Mouse (Mus musculus): ENCODE results near the gene Hmbs. TPM values are rescaled to one million over a fixed set of nuclear protein-coding genes. Genes with fewer than 3 reads are reported as not detected.
"Not testable (repeated sequence)": the region's sequence is repeated elsewhere in the genome, so short reads cannot be mapped to it uniquely, and the experiment has no call there.

Hmbs gene
- polyA plus RNA-seq, 2 experiments = 60.1 to 102 TPM

- Histone ChIP-seq H3K9me3 (ENCODE audit: control insufficient read depth, low read length) (no peaks in the 10 kb centered on the region), H3K9ac (ENCODE audit: low read depth, low read length, severe bottlenecking) (no peak overlapping the region), H3K4me1 (ENCODE audit: control insufficient read depth, insufficient read depth, low read length) (peaks cover 17% of the 10 kb centered on the region), H3K4me3 (replicated peaks; ENCODE audit: low read length) (no peak overlapping the region), H3K36me3 (ENCODE audit: control insufficient read depth, insufficient read depth, low read length) (peaks cover 6% of the 10 kb centered on the region; the same call in 1 of the 2 replicates), H3K27me3 (ENCODE audit: control insufficient read depth, insufficient read depth, low read length) (no peaks in the 10 kb centered on the region), H3K4me2 (replicated peaks; ENCODE audit: low read depth, low read length, severe bottlenecking) (no peak overlapping the region), H3K27ac (replicated peaks; ENCODE audit: low read depth, low read length) (no peak overlapping the region; the same call in 1 of the 2 replicates)
- ATAC-seq (ENCODE audit: low FRiP score, low read depth) (no peak), DNase-seq (ENCODE audit: low spot score) (no peak)
- 80% methylated on average over 6 of the region's 6 CpGs for WGBS
- TF ChIP-seq POLR2A (IDR thresholded peaks at IDR 0.05; ENCODE audit: borderline replicate concordance, extremely low read depth, insufficient read depth, insufficient read length) = no peak
Observed at GRCm38 (mm10) chr9:44324147-44324546, 19.9 kb downstream of the Hmbs start.

- not testable (repeated sequence) for ATAC-seq (ENCODE audit: low FRiP score, low read depth)
Observed at GRCm38 (mm10) chr9:44323656-44324055, 20.4 kb downstream of the Hmbs start.

GRCm38 (mm10) chr9:44320799-44321133 is 23.3 kb downstream of the Hmbs start:
- peak overlapping the region; percentile 93 for H3K4me2 ChIP-seq (replicated peaks; ENCODE audit: low read depth, low read length, severe bottlenecking)
- peak overlapping the region; percentile 73 for H3K9ac ChIP-seq (ENCODE audit: low read depth, low read length, severe bottlenecking)
- no peak for TF ChIP-seq POLR2A (IDR thresholded peaks at IDR 0.05; ENCODE audit: borderline replicate concordance, extremely low read depth, insufficient read depth, insufficient read length)
- peaks cover 11% of the 10 kb centered on the region for H3K36me3 ChIP-seq (ENCODE audit: control insufficient read depth, insufficient read depth, low read length)
- 21% methylated on average over 6 of the region's 6 CpGs for WGBS
- peak; percentile 36 for ATAC-seq (ENCODE audit: low FRiP score, low read depth)
- H3K27ac ChIP-seq (replicated peaks; ENCODE audit: low read depth, low read length) = peak overlapping the region; percentile 53
- H3K4me3 ChIP-seq (replicated peaks; ENCODE audit: low read length) = peak overlapping the region; percentile 89
- DNase-seq (ENCODE audit: low spot score) = peak; percentile 38
- no peaks in the 10 kb centered on the region for H3K9me3 ChIP-seq (ENCODE audit: control insufficient read depth, low read length)
- H3K27me3 ChIP-seq (ENCODE audit: control insufficient read depth, insufficient read depth, low read length) = no peaks in the 10 kb centered on the region
- H3K4me1 ChIP-seq (ENCODE audit: control insufficient read depth, insufficient read depth, low read length) = peaks cover 19% of the 10 kb centered on the region

More at GRCm38 (mm10) chr9:44323656-44324055, 20.4 kb downstream of the Hmbs start:
- WGBS = 68% methylated on average over 3 of the region's 4 CpGs
- DNase-seq (ENCODE audit: low spot score); H3K4me3 ChIP-seq (replicated peaks; ENCODE audit: low read length); H3K9me3 ChIP-seq (ENCODE audit: control insufficient read depth, low read length); H3K27me3 ChIP-seq (ENCODE audit: control insufficient read depth, insufficient read depth, low read length); H3K4me2 ChIP-seq (replicated peaks; ENCODE audit: low read depth, low read length, severe bottlenecking); H3K27ac ChIP-seq (replicated peaks; ENCODE audit: low read depth, low read length); H3K9ac ChIP-seq (ENCODE audit: low read depth, low read length, severe bottlenecking); H3K36me3 ChIP-seq (ENCODE audit: control insufficient read depth, insufficient read depth, low read length): not testable (repeated sequence)
- peaks cover 22% of the 10 kb centered on the region for H3K4me1 ChIP-seq (ENCODE audit: control insufficient read depth, insufficient read depth, low read length)

- H3K9me3 ChIP-seq (ENCODE audit: control insufficient read depth, low read length) = no peaks in the 10 kb centered on the region
Observed at GRCm38 (mm10) chr9:44319887-44320798, 23.9 kb downstream of the Hmbs start, which contains the start of gene C2cd2l. Gene C2cd2l (minus strand): TSS chr9:44320285.

GRCm38 (mm10) chr9:44319105-44319886 is 24.7 kb downstream of the Hmbs start:
- TF ChIP-seq POLR2A (IDR thresholded peaks at IDR 0.05; ENCODE audit: borderline replicate concordance, extremely low read depth, insufficient read depth, insufficient read length) = no peak
- Histone ChIP-seq H3K4me2 (replicated peaks; ENCODE audit: low read depth, low read length, severe bottlenecking) (peak overlapping the region; percentile 93), H3K36me3 (ENCODE audit: control insufficient read depth, insufficient read depth, low read length) (peaks cover 25% of the 10 kb centered on the region), H3K27me3 (ENCODE audit: control insufficient read depth, insufficient read depth, low read length) (no peaks in the 10 kb centered on the region), H3K4me3 (replicated peaks; ENCODE audit: low read length) (peak overlapping the region; percentile 89), H3K9ac (ENCODE audit: low read depth, low read length, severe bottlenecking) (peak overlapping the region; percentile 73), H3K27ac (replicated peaks; ENCODE audit: low read depth, low read length) (no peak overlapping the region), H3K4me1 (ENCODE audit: control insufficient read depth, insufficient read depth, low read length) (peaks cover 16% of the 10 kb centered on the region), H3K9me3 (ENCODE audit: control insufficient read depth, low read length) (no peaks in the 10 kb centered on the region)
- ATAC-seq (ENCODE audit: low FRiP score, low read depth) (no peak; the same call in 1 of the 2 replicates), DNase-seq (ENCODE audit: low spot score) (no peak)
- 5% methylated on average over 27 of the region's 37 CpGs for WGBS

More at GRCm38 (mm10) chr9:44319887-44320798, 23.9 kb downstream of the Hmbs start, which contains the start of gene C2cd2l:
- peak; percentile 99 for ATAC-seq (ENCODE audit: low FRiP score, low read depth)
- Histone ChIP-seq H3K4me3 (replicated peaks; ENCODE audit: low read length) (peak within 1 kb of the TSS; percentile 89), H3K4me1 (ENCODE audit: control insufficient read depth, insufficient read depth, low read length) (peaks cover 16% of the 10 kb centered on the region), H3K36me3 (ENCODE audit: control insufficient read depth, insufficient read depth, low read length) (peaks cover 17% of the 10 kb centered on the region), H3K27me3 (ENCODE audit: control insufficient read depth, insufficient read depth, low read length) (no peaks in the 10 kb centered on the region), H3K27ac (replicated peaks; ENCODE audit: low read depth, low read length) (peak within 1 kb of the TSS; percentile 53), H3K4me2 (replicated peaks; ENCODE audit: low read depth, low read length, severe bottlenecking) (peak within 1 kb of the TSS; percentile 93), H3K9ac (ENCODE audit: low read depth, low read length, severe bottlenecking) (peak within 1 kb of the TSS; percentile 73)
- TF ChIP-seq POLR2A (IDR thresholded peaks at IDR 0.05; ENCODE audit: borderline replicate concordance, extremely low read depth, insufficient read depth, insufficient read length) = 0 out of 2 replicates have a peak, but pooled peaks have one; percentile 40
- under 1% methylated on average over 34 of the region's 67 CpGs for WGBS
- DNase-seq (ENCODE audit: low spot score) = peak; percentile 99
